Mouse (Mus musculus): ENCODE measurements around the gene Krt6a. TPM values are rescaled to one million over a fixed set of nuclear protein-coding genes. Genes with fewer than 3 reads are reported as not detected.

Gene Krt6a
- 0.22 TPM in 1 of 2 replicates, not detected in the other for polyA plus RNA-seq (2015; fragmentation: Nextera tagmentation; extraction: Ambion mirVana)

DNA sequence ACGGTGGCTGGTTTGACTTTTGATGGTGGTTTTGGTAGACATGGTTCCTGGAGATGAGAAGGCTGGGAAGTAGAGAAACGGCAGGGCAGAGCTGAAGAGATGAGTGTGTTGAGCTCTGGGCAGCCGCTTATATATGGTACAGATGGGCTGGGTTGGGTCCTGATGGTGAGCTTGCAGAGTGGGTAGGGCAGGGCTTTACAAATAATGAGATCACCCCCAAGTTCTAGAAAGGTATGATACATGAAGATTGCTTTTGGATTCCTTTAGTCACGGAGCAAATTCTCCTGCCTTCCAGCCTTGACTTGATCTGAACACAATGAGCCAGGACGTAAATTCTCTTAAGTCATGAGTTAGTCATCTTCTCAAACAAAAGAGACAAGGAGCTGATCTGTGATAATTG is at the start of gene Krt6a:
TSS of gene Krt6a (minus strand) at position 101 of the 400 bp plus-strand sequence.

GRCm38 (mm10) chr15:101742711-101743110 is 48.6 kb upstream of the Krt6a start, which contains the start of gene Krt71:
Krt71 (minus strand) TSS chr15:101743109.

GRCm38 (mm10) chr15:101712720-101713119 is 18.6 kb upstream of the Krt6a start, which contains the start of gene Krt5:
Krt5 (minus strand) TSS chr15:101712898.

GRCm38 (mm10) chr15:101680187-101680586 is 13.9 kb downstream of the Krt6a start, which contains the start of gene Krt6b:
Krt6b (minus strand) TSS chr15:101680287.

DNA sequence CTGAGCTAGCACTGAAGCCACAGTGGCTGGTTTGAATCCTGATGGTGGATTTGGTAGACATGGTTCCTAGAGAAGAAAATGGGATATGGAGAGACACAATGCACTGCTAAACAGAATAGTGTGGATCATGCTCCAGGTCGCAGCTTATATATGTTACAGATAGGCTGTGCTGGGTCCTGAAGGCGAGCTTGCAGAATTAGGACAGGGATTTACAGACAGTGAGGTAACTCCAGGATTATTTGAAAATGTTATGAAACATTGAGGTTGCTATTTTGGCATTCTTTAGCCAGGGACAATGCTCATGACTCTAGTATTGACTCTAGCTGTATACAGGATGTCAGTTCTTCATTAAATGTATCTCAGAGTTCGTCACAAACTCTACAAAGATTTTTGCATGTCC is 46.8 kb downstream of the Krt6a start, which contains the start of gene Gm5478:
TSS of gene Gm5478 (minus strand) at position 101 of the 400 bp plus-strand sequence.

Small RNAs within 50 kb of the gene (microRNA-seq; reads per million reads assigned to microRNA genes)
- not detected for gene Gm44323 (ENCODE audit: borderline replicate concordance, insufficient number of aligned reads)
- not detected for gene Gm44342 (ENCODE audit: borderline replicate concordance, insufficient number of aligned reads)
- gene Gm44383 (ENCODE audit: borderline replicate concordance, insufficient number of aligned reads): not detected
- not detected for gene Gm44479 (ENCODE audit: borderline replicate concordance, insufficient number of aligned reads)

Other genes with a start within 250 kb of the Krt6a start
- not detected in 2 replicates for gene Krt88, start 246.6 kb downstream of the Krt6a start, polyA plus RNA-seq (2015; fragmentation: Nextera tagmentation; extraction: Ambion mirVana)
- gene Krt81, start 230.6 kb downstream of the Krt6a start, polyA plus RNA-seq (2015; fragmentation: Nextera tagmentation; extraction: Ambion mirVana): not detected in 2 replicates
- 0.14 TPM in 1 of 2 replicates, not detected in the other for gene Krt86, start 220.8 kb downstream of the Krt6a start, polyA plus RNA-seq (2015; fragmentation: Nextera tagmentation; extraction: Ambion mirVana)
- not detected in 2 replicates for gene Krt83, start 202.8 kb downstream of the Krt6a start, polyA plus RNA-seq (2015; fragmentation: Nextera tagmentation; extraction: Ambion mirVana)
- gene Gm49425, start 177.0 kb downstream of the Krt6a start, polyA plus RNA-seq (2015; fragmentation: Nextera tagmentation; extraction: Ambion mirVana): not detected in 2 replicates
- not detected in 2 replicates for gene Krt84, start 161.5 kb downstream of the Krt6a start, polyA plus RNA-seq (2015; fragmentation: Nextera tagmentation; extraction: Ambion mirVana)
- gene Krt82, start 143.6 kb downstream of the Krt6a start, polyA plus RNA-seq (2015; fragmentation: Nextera tagmentation; extraction: Ambion mirVana): not detected in 2 replicates
- gene Krt90, start 131.4 kb downstream of the Krt6a start, polyA plus RNA-seq (2015; fragmentation: Nextera tagmentation; extraction: Ambion mirVana): 0.90 and 2.8 TPM in 2 replicates
- gene Krt75, start 120.4 kb downstream of the Krt6a start, polyA plus RNA-seq (2015; fragmentation: Nextera tagmentation; extraction: Ambion mirVana): not detected in 2 replicates
- not detected in 2 replicates for gene Gm5414, start 66.1 kb downstream of the Krt6a start, polyA plus RNA-seq (2015; fragmentation: Nextera tagmentation; extraction: Ambion mirVana)
- gene Gm5478, start 46.9 kb downstream of the Krt6a start, polyA plus RNA-seq (2015; fragmentation: Nextera tagmentation; extraction: Ambion mirVana): not detected in 2 replicates
- 0.16 TPM in 1 of 2 replicates, not detected in the other for gene Krt6b, start 14.0 kb downstream of the Krt6a start, polyA plus RNA-seq (2015; fragmentation: Nextera tagmentation; extraction: Ambion mirVana)
- 0.48 and 1.4 TPM in 2 replicates for gene Krt5, start 18.6 kb upstream of the Krt6a start, polyA plus RNA-seq (2015; fragmentation: Nextera tagmentation; extraction: Ambion mirVana)
- 0.14 TPM in 1 of 2 replicates, not detected in the other for gene Krt71, start 48.8 kb upstream of the Krt6a start, polyA plus RNA-seq (2015; fragmentation: Nextera tagmentation; extraction: Ambion mirVana)
- gene Krt72, start 92.2 kb upstream of the Krt6a start, polyA plus RNA-seq (2015; fragmentation: Nextera tagmentation; extraction: Ambion mirVana): not detected in 2 replicates
- gene Krt73, start 108.0 kb upstream of the Krt6a start, polyA plus RNA-seq (2015; fragmentation: Nextera tagmentation; extraction: Ambion mirVana): not detected in 2 replicates
- not detected in 2 replicates for gene Krt2, start 123.9 kb upstream of the Krt6a start, polyA plus RNA-seq (2015; fragmentation: Nextera tagmentation; extraction: Ambion mirVana)
- gene Krt1, start 156.5 kb upstream of the Krt6a start, polyA plus RNA-seq (2015; fragmentation: Nextera tagmentation; extraction: Ambion mirVana): 1.1 and 3.8 TPM in 2 replicates
- not detected in 2 replicates for gene Krt77, start 175.4 kb upstream of the Krt6a start, polyA plus RNA-seq (2015; fragmentation: Nextera tagmentation; extraction: Ambion mirVana)
- gene Krt76, start 198.6 kb upstream of the Krt6a start, polyA plus RNA-seq (2015; fragmentation: Nextera tagmentation; extraction: Ambion mirVana): 0.05 and 0.10 TPM in 2 replicates
- 0.12 and 8.4 TPM in 2 replicates for gene Krt4, start 230.4 kb upstream of the Krt6a start, polyA plus RNA-seq (2015; fragmentation: Nextera tagmentation; extraction: Ambion mirVana)
- gene Krt79, start 246.0 kb upstream of the Krt6a start, polyA plus RNA-seq (2015; fragmentation: Nextera tagmentation; extraction: Ambion mirVana): 0.06 and 0.18 TPM in 2 replicates